Mouse (Mus musculus) cerebellum, adult 11 months (tissue): ENCODE results near the gene Kpna6.

Experiments used
- DNase-seq: peaks from one replicate; pipeline ENCODE4 v3.0.0; 2022

Kpna6 gene

GRCm38 (mm10) chr4:129645204-129645603 lies 27.4 kb downstream of the Kpna6 start:
- DNase-seq, result no peak

DNA sequence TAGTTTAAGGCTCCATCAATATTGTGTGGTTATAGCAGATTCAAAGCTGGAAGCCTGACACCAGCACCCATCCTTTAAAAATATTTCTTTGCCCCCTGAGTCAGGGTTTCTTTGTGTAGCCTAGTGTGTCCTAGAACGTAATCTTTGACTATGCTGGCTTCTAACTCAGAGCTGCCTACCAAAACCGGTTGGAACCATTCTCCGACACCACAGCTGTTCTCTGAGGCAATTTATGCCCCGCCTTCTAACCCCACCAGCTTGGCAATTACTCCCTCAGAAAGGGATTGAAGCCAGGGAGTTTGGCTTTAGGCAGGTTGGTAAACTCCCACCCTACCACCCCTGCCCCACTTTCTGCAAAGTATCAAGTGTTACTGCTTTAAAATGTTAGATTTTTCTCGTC lies 30.8 kb downstream of the Kpna6 start:
- no peak for DNase-seq

DNA sequence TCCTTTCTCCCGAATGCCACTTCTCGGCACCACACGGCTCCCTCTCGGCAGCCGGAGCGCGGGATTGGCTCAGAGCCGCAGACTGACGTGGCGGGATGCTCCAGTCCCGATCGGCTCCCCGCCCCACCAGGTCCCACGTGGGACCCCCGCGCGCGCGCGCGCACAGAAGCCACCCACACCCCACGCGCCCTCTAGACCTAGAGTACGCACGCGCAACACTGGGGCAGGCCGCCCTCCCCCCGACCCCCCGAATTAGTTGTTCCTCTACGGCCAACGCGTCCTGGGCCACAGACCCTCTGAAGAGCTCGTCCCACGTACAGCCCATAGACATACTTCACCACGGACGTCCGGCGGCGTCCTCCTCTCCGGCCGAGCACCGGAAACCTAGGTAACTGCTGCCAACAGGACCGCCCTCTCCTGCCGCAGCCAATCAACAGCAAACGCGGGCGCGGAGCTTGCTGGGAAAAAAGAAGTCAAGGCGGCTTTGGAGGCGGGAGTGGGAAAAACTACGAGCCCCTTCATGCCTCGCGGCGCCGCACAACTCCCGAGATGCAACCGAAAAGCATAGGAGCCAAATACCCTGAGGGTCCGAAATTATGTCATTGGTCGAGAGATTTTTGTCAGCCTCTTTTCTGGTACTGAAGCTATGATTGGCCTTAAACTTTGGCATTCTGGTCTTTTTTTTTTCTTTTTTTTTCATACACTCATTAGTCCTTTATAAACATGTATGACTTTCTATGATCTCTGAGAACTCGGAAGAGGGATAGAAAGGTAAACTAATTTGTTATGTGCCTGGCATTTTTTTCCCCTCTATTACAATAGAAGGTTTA lies 31.7 kb downstream of the Kpna6 start, which contains the start of gene Txlna:
Txlna (minus strand) TSS at position 428 of the 830 bp plus-strand sequence.
- peak; percentile 97 for DNase-seq

- DNase-seq, result peak; percentile 54
Measured at GRCm38 (mm10) chr4:129640101-129640637, 32.4 kb downstream of the Kpna6 start.

GRCm38 (mm10) chr4:129639221-129639620 lies 33.3 kb downstream of the Kpna6 start:
- DNase-seq, result peak; percentile 28

GRCm38 (mm10) chr4:129633852-129634251 lies 38.7 kb downstream of the Kpna6 start:
- no peak for DNase-seq

DNA sequence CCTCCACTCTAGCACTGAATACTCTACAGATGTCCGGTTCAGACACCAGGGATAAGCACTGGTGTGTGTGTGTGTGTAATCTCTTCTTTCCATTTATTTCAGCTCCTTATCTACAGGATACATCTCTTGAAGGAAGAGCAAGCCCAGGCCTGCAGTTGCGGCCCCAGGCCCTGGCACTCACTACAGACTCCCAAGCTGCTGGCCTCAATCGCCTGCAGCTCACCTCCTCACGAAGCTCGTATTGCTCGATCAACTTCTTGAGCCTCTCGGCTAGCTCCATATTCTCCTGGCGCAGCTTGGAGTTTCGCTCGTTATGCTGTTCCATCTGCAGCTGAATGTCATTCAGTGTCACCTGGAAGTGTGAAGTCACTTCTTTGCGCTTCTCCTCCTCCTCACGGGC lies 40.7 kb downstream of the Kpna6 start:
- no peak for DNase-seq

- no peak for DNase-seq
Measured at GRCm38 (mm10) chr4:129630944-129631343, 41.6 kb downstream of the Kpna6 start.

DNA sequence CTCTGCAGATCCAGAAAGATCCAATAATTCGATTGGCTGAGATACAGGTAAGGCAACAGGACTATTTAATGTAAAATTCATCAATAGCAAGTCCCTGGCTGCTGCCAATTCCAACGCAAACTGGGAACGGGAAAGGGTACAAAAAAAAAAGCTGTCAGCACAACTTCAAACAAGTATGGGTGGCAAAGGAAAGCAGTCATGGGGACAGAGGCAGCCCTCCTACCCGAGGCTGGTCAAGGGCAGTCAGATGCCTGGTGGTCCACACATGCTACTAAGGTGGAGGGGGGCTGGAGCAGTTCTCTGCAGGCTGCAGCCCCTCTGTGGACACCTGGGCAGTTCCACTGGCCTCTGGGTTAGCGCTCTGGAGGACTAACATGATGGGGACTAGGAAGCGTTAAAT lies 46.5 kb downstream of the Kpna6 start:
- no peak for DNase-seq

DNA sequence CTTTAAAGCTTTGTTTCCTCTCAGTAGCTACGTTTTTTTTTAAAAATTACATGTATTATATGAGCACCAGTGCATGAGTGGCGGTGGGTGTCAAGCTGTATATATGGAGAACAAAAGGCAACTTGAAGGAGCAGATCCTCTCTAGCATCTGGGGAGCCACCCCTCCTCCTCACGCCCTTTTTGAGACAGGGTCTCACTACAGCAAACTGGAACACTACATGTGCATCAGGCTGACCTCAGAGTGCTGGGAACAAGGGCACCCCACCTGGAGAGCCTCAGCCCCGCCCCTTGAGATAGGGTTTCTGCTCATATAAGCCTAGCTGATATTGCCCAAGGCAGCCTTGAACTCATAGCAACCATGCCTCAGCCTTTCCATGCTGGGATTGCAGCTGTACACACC lies 47.1 kb downstream of the Kpna6 start:
- no peak for DNase-seq

DNA sequence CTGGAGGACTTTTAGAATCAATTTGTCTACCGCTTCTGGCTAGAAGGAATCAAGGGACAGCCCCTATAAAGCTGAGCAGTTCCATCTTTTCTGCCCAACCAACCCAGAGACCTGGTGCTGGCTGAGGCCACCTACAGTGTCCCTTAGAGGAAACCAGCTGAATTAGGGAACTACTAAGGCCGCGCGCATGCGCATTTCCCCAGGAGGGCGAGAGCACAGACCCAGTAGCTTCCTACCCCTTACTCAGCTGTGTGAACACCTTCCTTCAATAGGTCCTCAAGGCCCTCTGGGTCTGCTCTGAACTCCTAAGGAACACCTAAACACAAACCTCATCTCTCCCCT lies 47.6 kb downstream of the Kpna6 start:
- peak; percentile 72 for DNase-seq

DNA sequence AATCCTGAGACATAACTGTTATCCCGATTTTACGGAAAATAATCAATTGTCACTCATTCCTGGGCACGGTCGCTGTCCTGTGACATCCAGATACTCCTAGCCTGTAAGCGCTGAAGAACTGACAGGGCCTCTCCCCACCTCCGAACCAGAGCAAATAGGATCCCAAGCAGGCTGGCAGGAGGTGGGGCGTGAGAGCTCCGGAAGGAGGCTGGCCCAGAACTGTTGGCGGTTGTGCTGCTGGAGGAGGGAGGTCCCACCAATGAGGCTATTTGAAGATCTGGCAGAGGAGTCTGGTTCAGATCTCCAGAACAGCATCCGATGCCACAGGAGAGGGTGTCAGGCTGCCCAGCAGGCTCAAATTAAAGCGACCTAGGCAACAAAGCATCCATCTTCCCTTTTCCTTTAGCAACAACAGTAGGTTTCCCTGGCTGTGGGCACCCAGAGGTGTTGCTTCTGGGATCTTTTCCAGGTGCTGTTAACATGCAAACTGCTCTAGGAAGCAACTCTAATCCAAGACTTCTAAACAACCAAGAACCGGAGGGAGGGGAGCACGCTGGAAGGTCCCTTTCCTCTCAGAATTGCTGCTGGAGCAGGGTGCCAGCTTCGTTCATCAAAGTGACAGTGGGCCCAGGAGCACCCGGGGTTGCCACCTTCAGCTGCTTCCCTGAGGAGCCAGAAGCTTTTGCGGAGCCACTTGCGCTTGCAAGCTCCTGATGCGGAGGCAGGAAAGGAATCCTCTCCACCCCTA lies 48.1 kb downstream of the Kpna6 start:
- peak; percentile 88 for DNase-seq

DNA sequence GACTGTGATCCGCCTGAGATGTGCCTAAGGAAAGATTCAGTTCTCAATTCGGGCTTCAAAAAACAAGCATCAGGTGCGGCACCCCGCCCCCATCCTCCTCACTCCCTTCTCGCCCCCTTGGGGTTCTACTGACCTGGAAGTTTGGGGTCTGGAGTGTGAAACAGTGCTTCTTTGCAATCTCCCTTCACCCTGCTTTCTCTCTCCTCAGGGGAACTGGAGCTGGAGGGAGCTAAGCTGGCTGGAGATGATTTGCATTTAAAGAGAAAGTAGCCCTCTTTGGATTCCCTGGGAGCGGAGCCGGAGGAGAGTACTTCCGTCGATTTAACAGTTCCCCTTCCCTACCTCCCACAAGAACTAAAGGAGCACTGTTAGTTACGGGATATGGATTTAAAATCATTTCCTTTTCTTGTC lies 48.9 kb downstream of the Kpna6 start, which contains the start of gene Ccdc28b:
Ccdc28b (minus strand) TSS at position 267 of the 411 bp plus-strand sequence.
- DNase-seq, result peak; percentile 48

DNA sequence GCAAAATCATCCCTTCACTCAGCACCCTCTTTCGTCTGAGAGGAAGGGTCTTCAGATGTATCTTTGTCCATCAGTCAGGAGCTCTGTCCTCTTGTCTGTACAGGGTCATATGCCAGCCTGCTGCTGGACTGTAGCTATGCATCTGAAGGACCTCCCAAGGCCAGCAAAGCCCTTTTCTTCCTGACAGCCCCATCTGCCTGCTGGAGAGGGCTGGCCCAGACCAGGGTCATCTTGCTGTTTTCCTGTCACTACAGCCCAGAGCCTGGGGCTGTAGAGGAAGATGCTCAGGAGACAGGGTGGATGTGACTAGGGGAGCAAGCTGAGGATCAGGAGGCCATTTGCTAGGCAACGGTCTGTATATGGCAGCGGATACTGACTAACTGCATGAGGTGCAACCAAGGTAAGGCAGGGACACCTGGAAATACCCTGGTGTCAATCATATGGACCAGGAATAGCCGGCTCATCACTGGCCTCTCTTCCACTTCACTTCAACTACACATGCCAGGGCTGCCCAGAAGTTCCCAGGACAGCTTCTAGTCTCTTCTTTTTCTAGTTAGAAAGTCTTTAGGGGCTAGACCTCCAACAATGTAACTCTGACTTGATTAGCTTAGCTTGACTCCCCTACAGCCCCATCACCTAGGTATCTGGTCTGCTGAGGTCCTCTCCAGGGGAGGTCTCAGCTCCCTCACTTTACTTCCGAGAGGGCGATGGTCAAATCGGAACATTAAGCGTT lies 49.6 kb downstream of the Kpna6 start:
- no peak for DNase-seq

GRCm38 (mm10) chr4:129622120-129622802 lies 50.3 kb downstream of the Kpna6 start:
- no peak for DNase-seq

DNA sequence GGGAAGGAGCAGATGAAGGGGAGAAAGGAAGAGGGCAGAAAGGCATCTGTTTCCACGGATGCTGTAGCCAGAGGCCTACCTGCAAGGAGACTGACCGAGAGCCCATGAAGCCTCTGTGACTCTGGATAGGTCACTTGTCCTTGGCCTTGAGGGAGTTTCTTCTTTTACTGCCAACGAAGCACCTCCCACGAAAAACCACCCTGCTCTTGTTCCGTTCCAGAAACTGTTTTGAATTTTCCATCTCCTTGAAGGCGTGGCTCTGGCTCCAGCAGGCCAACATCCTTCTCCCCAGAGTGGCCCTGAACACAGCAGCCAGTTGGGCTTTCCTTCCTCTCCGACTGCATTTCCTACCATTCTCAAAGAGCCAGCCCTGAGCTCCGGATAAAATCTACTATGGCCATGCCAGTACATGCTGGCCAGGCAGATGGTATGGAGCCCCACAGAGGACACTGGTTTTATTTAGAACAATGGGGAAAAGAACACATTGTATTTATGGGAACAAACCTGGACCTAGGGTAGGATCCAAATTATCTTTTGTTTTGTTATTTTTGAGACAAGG lies 51.2 kb downstream of the Kpna6 start:
- peak; percentile 61 for DNase-seq

DNA sequence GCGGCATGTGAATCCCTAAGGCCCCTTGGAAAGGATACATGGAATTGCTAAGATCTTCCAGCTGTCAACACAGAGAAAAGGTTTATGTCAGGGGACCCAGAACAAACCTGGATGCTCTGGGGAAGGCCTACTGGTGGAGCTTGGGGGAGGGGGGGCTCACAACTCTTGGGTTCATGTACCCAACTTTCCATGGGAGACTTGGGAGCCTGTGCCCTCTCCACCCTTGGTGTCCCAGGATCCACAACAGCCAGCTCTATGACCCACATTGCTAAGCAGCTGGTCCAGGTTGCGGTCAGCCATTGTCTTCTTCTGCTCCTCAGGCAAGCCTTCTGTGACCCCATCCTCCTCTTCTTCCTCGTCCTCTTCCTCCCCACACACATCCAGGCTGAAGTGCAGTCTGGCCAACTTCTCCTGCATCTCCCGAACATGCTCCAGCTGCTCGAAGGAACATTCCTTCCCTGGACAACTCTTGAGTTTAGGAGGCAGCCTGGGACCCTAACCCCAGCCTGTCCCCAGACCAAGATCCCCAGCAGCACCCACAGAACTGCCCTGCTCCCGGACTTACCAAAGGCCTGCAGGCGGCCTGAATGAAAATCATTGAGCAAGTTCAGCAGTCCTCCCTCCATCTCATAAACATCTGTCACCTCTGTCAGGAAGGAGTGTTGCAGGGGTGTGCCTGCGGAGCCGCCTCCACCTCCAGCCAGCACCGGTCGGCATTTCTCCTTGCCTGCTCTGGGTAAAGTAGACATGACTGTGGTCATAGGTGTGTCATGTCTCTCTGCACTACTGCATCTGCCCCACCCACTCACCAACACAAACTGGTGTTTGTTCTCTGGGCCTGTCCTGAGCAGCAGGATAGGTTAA lies 51.9 kb downstream of the Kpna6 start:
- no peak for DNase-seq

- peak; percentile 95 for DNase-seq
Measured at GRCm38 (mm10) chr4:129618786-129619691, 53.5 kb downstream of the Kpna6 start, which contains the start of gene Iqcc. Gene Iqcc, minus strand, starts transcription at chr4:129619099.

DNA sequence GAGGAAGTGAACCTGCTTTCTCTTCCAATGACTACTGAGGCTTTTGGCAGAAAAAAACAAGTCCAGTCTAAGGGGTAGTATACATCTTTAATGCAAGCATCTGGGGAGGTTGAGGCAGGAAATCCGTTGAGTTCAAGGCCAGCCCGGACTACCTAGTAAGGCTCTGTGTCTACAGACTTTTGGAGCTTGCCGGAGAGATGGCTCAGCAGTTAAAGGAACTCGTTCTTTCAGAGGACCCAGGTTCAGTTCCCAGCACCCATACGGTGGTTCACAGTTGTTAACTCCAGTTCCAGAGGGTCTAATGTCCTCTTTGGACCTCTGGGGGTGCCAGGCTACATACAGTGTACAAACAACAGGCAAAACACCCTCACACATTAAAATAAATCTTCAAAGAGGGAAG lies 54.5 kb downstream of the Kpna6 start:
- no peak for DNase-seq

DNA sequence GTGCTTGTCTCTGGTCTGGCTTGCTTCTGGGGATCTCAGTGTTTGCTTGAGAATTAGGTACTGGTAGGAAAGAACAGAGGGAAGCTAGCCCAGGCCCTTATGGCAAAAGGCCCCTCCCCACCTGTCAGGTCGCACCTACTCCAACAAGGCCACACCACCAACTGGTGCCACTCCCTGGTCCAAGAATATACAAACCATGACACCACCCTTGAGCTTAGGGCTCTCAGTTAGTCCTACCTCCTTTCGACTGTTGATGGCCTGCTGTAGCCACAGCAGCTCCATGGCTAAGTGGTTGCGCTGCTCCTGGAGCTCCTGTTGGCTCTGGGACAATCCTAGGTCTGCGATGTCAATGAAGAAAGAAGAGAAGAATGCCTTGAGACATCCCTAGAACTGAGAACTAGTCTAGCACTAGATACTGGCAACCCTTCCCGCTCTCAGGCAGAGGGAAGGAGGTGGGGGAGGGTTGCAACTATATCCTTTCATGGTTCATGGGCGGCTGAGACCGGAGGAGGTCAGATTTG lies 55.4 kb downstream of the Kpna6 start:
- no peak for DNase-seq
